Mouse (Mus musculus): Measurements from ENCODE around the gene Gucy2g.
"Not testable (repeated sequence)": the region's sequence is repeated elsewhere in the genome, so short reads cannot be mapped to it uniquely, and the experiment has no call there.

The Gucy2g gene

GRCm38 (mm10) chr19:55198303-55198702 is 42.7 kb downstream of the Gucy2g start:
- peak; percentile 39 for DNase-seq

DNA sequence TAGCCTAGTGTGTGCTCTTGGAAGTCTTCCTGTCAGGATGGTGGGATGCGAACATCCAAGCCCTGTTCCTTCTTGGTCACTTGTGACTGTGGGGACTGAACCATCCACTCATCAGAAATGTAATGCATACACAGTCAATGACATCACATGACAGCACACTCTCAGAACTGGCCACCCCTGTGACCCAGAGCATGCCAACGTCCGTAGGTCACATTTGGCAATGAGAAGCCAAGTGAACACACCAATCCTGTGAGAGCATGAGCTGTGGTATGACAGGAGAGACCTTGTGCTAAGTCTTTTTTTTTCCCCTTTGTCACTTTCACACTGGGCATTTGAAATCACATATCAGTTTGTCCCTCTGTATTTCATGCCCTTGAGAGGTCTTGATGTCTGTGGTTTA is 45.5 kb downstream of the Gucy2g start:
- DNase-seq: no peak

DNA sequence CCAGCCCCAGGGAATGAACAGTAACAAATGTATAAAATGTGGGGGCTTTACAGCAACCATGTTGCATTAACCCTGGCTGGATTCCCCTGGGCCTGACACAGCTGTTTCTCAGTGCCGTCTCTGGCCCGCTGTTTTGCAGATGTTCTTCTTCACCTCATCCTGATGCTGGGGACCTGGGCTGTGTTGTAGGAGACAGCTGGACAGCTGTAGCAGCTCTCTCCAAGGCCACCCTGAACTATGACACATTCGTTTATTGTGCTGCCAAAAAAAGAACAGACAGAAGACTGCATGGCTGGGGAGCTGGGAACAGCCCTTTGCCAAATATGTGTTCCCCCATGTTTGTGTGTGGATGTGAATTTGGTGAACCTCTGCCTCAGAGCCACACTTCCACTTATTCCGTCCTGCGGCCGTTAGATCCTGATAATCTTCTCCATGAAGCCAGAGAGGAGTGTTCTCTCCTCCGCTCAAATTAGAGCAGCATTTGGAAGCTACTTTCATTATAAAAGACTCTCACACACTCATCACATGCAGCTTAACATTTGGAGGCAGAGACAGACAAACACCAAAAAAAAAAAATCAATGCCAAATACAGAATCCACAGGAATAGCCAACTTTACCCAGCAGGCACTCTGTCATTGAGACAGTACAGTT is 46.4 kb downstream of the Gucy2g start:
- no peak for DNase-seq

- DNase-seq: no peak
Measured at GRCm38 (mm10) chr19:55193717-55194394, 47.2 kb downstream of the Gucy2g start.

DNA sequence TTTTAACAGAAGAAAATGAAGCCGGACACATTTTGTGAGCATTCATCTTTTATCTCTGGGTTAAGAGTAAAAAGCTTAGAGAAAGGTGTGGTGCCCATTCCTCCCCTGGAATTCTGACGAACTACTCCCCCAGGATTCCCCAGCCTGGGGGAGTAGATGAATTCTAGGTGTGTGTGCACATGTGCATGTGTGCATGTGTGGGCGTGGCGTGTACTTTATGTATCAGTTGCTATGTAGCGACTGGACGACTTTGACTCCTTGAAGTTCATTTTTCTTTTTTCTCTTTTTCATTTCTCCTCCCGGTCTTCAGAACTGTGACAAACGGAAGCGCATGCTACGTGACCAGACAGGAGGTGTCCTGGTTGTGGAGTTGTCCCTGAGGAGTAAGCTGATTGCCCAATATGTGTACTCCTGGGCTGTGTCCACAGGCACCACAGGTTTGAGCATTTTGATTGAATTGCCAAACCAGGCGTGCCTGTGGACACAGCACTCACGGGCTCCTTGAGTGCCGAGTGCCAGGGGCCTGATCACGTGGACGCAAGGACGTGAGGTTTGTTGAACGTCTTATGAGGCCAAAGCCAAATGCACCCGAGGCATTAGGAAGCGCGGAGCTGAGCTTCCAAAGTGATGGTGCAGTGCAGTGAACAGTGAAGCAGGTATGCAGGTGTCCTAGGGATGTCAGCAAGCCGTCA is 48.6 kb downstream of the Gucy2g start:
- DNase-seq: no peak

- no peak for DNase-seq
Measured at GRCm38 (mm10) chr19:55191596-55191995, 49.4 kb downstream of the Gucy2g start.

DNA sequence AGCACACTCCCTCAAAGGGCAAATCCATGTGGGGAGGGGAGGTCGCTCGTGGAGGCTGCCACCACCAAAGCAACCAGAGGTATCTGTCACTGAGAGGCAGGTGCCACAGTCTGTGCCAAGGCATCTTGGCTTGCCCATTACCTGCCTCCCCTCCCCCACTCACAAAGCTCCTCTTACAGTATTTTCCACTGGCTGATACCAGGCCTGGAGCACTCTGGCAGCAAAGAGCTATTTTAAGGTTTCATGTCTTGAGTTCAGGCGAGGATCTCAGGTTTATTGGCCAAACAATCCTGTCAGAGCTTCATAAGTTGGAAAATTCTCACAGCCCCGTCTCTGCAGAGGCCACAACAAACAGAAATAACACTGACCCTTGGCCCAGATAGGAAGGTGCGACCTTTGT is 51.0 kb downstream of the Gucy2g start:
- DNase-seq: no peak

DNA sequence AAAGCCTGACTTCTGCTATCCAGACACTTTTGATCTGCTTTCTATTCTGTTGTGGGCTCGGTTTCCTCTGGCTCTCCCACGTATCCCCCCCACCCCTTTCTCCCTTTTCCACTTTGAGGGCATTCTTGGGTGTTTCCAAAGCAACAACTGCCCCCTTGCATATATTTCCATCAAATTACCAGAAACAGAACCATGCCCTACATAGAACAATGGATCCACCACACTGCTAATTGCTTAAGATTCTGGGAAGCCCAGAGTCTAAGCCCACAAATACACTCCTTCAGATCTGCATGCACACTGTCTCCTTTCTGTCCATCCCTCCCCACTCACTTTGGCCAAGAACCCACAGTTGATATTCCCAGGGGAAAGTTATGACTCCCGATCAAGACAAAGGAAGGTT is 55.4 kb downstream of the Gucy2g start:
- no peak for DNase-seq

- DNase-seq: no peak
Measured at GRCm38 (mm10) chr19:55185074-55185473, 56.0 kb downstream of the Gucy2g start.

- no peak for DNase-seq
Measured at GRCm38 (mm10) chr19:55184442-55184841, 56.6 kb downstream of the Gucy2g start.

GRCm38 (mm10) chr19:55180433-55180832 is 60.6 kb downstream of the Gucy2g start, which contains the start of gene Tectb:
Tectb (plus strand) TSS chr19:55180733.
- DNase-seq: no peak

GRCm38 (mm10) chr19:55177143-55177542 is 63.9 kb downstream of the Gucy2g start:
- DNase-seq: no peak

- DNase-seq: no peak
Measured at GRCm38 (mm10) chr19:55171585-55171984, 69.5 kb downstream of the Gucy2g start.

DNA sequence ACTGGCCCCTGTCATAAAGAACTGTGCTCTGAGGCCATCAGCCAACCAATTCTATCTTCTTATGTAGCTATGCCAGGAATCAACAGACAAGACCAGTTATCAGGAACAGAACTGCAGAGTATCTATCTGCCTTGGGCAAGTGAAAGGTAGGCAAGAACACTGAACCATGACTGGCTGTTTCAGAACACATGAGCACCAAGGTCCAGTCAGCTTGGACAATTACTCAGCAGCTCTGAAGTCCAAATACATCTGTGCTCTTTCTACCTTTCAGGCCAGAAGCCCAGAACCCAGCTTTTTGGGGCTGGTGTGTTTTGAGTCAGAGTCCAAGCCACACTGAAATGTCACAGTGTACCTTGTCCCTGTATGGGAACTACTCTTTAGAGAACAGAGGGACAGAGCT is 70.6 kb downstream of the Gucy2g start:
- no peak for DNase-seq

- not testable (repeated sequence) for DNase-seq
Measured at GRCm38 (mm10) chr19:55169236-55169729, 71.8 kb downstream of the Gucy2g start.

DNA sequence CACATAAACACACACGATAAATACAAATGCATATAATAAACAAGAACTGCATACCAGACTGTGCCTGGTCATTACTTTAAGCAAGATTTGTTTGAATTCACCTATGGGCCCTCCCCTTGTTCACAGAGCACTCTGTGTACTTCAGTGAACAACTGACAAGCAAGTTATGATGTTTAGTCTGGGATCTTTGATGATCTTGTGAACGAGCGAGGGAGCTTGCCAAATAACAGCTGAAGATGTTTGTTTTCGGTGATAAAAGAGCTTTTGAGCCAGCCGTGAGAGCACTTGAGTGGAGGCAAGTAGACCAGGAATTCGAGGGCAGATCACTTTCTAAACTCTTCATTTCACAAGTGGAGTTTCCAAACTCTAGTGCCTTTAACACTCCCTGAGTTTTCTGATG is 72.7 kb downstream of the Gucy2g start:
- no peak for DNase-seq

DNA sequence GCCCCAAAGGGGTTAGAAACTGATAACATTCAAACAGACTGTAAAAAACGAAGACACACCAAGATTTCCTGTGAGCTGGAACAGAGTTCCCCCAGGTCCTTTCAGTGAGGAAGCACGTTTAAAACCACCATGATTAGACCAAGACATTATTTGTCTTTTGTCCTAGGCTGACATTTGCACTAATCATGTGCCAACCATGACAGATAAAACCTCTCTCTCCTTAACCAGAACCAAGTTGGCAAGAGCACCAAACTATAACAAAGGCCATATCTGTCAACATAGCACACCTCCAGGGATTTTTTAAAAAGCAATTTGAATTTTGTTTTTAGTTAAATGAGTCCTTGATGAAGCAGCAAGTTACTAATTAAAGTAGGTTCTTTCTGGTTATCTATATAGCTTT is 73.3 kb downstream of the Gucy2g start:
- no peak for DNase-seq

DNA sequence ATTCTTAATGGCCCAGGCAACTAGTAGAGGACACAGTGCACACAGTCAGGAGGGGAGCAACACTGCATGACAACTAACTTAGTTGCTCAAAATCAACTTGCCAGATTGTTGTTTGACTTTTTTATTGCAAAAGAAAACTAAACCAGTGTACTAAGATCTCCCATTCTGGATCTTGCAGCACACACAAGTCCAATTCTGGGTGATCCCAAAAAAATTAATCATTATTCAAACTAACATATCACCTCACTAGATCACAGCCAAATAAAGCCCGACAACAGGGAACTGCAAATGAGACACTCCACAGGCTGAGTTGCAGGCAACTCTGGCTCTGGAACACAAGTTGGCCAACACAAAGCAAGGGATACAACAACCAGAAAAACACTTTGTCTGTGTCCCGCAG is 74.3 kb downstream of the Gucy2g start:
- no peak for DNase-seq

DNA sequence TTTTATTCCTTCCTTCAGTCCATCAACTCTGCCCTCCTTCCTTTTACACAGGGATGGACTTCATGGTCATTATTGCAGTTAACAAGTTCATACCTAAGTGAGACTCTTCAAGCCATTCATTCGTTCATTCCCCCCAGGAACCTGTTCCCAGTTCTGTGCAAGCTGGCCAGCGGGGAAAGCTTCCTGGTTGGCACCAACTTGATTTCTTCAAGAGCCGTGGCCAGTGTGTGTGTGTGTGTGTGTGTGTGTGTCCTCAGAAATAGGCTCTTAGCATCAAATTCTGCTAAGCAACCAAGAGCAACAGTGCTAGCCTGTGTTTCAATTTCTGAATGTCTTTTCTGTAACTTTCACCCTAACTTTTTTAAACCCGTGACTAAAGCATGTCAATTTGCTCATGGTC is 75.1 kb downstream of the Gucy2g start:
- no peak for DNase-seq

DNA sequence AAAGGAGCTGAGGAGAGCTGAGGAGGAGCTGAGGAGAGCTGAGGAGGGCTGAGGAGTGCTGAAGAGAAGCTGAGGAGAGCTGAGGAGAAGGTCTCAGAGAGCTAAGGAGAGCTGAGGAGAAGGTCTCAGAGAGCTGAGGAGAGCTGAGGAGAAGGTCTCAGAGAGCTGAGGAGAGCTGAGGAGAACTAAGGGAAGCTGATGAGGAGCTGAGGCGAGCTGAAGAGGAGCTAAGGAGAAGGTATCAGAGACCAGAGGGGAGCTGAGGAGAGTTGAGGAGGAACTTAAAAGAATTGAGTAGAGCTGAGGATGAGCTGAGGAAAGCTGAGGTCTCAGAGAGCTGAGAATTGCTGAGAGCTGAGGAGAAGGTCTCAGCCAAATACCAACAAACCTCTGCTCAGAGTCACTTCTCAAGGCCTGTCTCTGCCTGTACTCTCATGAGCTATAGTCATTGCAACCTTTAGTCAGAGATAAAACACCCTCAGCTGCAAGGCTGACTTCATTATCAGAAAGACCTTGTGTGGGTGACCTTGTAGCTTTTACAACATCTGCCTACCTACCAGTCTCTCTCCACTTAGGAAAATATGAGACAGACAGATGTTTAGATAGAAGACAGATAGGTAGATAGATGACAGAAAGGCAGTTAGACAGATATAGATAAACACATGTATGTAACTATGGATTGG is 75.7 kb downstream of the Gucy2g start:
- no peak for DNase-seq

DNA sequence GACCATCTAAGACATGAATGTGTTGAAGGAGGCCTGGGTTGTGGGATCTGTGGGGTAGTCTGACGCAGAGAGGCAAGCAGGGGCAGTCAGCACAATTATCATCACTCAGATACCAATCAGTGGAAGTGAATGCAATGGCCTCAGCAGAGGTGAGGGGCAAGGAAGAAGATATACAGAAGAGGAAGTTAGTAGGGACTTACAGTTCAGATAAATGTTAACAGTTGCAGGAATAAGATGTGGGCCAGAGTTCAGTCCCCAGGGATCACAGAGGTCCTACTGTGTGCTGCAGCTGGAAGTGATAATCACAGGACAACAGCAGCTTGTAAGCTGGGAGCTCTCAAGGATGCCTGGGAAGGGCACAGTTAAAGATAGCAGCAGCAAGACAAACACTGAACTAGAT is 76.9 kb downstream of the Gucy2g start:
- DNase-seq: no peak

DNA sequence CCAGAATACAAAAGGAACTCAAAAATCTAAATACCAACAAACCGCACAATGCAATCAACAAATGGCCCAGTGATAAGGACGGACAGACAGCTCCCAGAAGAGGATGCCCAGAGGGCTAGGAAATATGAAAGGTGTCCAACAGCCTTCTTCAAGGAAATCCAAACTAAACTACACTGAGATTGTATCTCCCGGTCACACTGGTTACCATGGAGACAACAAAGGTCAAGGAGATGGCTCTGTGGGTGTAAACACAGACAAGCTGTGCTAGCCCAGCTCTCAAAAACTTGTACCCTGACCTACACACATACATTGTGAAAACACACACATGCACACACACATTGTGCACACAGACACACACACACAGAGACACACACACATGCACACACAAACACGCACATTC is 78.8 kb downstream of the Gucy2g start:
- no peak for DNase-seq

DNA sequence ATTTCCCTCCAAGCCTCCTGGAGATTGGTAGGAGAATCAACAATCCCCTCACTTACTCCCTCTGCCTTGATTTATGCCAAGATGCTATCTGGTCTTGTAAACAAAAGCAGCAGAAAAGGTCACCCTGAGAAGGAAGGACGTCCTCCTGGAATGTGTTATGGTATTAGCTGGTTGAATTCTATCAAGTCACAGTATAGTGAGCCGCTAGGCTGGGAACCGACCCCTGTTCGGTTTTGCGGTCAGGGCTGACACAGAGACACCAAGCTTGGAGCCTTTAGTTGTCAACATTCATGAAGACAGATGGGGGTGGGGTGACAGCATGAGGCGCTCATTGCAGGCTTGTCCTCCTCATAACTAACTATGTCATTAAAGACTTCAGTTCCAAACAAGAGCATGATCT is 81.2 kb downstream of the Gucy2g start:
- DNase-seq: no peak

All from thymus, postnatal 25 days (tissue).